Mouse (Mus musculus): ENCODE measurements around the gene Grik1. TPM values are rescaled to one million over a fixed set of nuclear protein-coding genes. Genes with fewer than 3 reads are reported as not detected.

The Grik1 gene
- polyA plus RNA-seq, 1 experiment: not detected

- Histone ChIP-seq H3K27ac (ENCODE audit: insufficient read depth, low read depth, low read length) (no peak overlapping the region), H3K4me1 (ENCODE audit: control insufficient read depth, insufficient read depth, low read length) (no peaks in the 10 kb centered on the region), H3K4me3 (ENCODE audit: insufficient read depth, low read length) (no peak overlapping the region)
- TF ChIP-seq POLR2A (IDR thresholded peaks at IDR 0.05; ENCODE audit: borderline replicate concordance, low read depth, low read length) (no peak), CTCF (IDR thresholded peaks at IDR 0.05; ENCODE audit: low read depth, low read length) (no peak)
Observed at GRCm38 (mm10) chr16:87949881-87950280, 340.2 kb downstream of the Grik1 start.

GRCm38 (mm10) chr16:87948122-87948521 is 341.9 kb downstream of the Grik1 start:
- TF ChIP-seq POLR2A (IDR thresholded peaks at IDR 0.05; ENCODE audit: borderline replicate concordance, low read depth, low read length) (no peak), CTCF (IDR thresholded peaks at IDR 0.05; ENCODE audit: low read depth, low read length) (no peak)
- Histone ChIP-seq H3K4me1 (ENCODE audit: control insufficient read depth, insufficient read depth, low read length) (no peaks in the 10 kb centered on the region), H3K4me3 (ENCODE audit: insufficient read depth, low read length) (no peak overlapping the region), H3K27ac (ENCODE audit: insufficient read depth, low read depth, low read length) (no peak overlapping the region)

- no peak overlapping the region for H3K4me3 ChIP-seq (ENCODE audit: insufficient read depth, low read length)
- no peak overlapping the region for H3K27ac ChIP-seq (ENCODE audit: insufficient read depth, low read depth, low read length)
- H3K4me1 ChIP-seq (ENCODE audit: control insufficient read depth, insufficient read depth, low read length): no peaks in the 10 kb centered on the region
- TF ChIP-seq POLR2A (IDR thresholded peaks at IDR 0.05; ENCODE audit: borderline replicate concordance, low read depth, low read length): no peak
- TF ChIP-seq CTCF (IDR thresholded peaks at IDR 0.05; ENCODE audit: low read depth, low read length): no peak
Observed at GRCm38 (mm10) chr16:87944318-87944717, 345.7 kb downstream of the Grik1 start.

- TF ChIP-seq POLR2A (IDR thresholded peaks at IDR 0.05; ENCODE audit: borderline replicate concordance, low read depth, low read length) (no peak), CTCF (IDR thresholded peaks at IDR 0.05; ENCODE audit: low read depth, low read length) (no peak)
- H3K27ac ChIP-seq (ENCODE audit: insufficient read depth, low read depth, low read length): no peak overlapping the region
- H3K4me1 ChIP-seq (ENCODE audit: control insufficient read depth, insufficient read depth, low read length): no peaks in the 10 kb centered on the region
- no peak overlapping the region for H3K4me3 ChIP-seq (ENCODE audit: insufficient read depth, low read length)
Observed at GRCm38 (mm10) chr16:87942103-87942865, 347.8 kb downstream of the Grik1 start.

GRCm38 (mm10) chr16:87934685-87935084 is 355.4 kb downstream of the Grik1 start:
- Histone ChIP-seq H3K27ac (ENCODE audit: insufficient read depth, low read depth, low read length) (no peak overlapping the region), H3K4me3 (ENCODE audit: insufficient read depth, low read length) (no peak overlapping the region), H3K4me1 (ENCODE audit: control insufficient read depth, insufficient read depth, low read length) (no peaks in the 10 kb centered on the region)
- no peak for TF ChIP-seq POLR2A (IDR thresholded peaks at IDR 0.05; ENCODE audit: borderline replicate concordance, low read depth, low read length)
- TF ChIP-seq CTCF (IDR thresholded peaks at IDR 0.05; ENCODE audit: low read depth, low read length): no peak

GRCm38 (mm10) chr16:87931358-87931757 is 358.7 kb downstream of the Grik1 start:
- H3K4me3 ChIP-seq (ENCODE audit: insufficient read depth, low read length): no peak overlapping the region
- H3K4me1 ChIP-seq (ENCODE audit: control insufficient read depth, insufficient read depth, low read length): no peaks in the 10 kb centered on the region
- no peak for TF ChIP-seq POLR2A (IDR thresholded peaks at IDR 0.05; ENCODE audit: borderline replicate concordance, low read depth, low read length)
- TF ChIP-seq CTCF (IDR thresholded peaks at IDR 0.05; ENCODE audit: low read depth, low read length): no peak
- H3K27ac ChIP-seq (ENCODE audit: insufficient read depth, low read depth, low read length): no peak overlapping the region

GRCm38 (mm10) chr16:87930519-87930918 is 359.5 kb downstream of the Grik1 start:
- Histone ChIP-seq H3K27ac (ENCODE audit: insufficient read depth, low read depth, low read length) (no peak overlapping the region), H3K4me3 (ENCODE audit: insufficient read depth, low read length) (no peak overlapping the region), H3K4me1 (ENCODE audit: control insufficient read depth, insufficient read depth, low read length) (no peaks in the 10 kb centered on the region)
- TF ChIP-seq POLR2A (IDR thresholded peaks at IDR 0.05; ENCODE audit: borderline replicate concordance, low read depth, low read length): no peak
- no peak for TF ChIP-seq CTCF (IDR thresholded peaks at IDR 0.05; ENCODE audit: low read depth, low read length)

- Histone ChIP-seq H3K27ac (ENCODE audit: insufficient read depth, low read depth, low read length) (no peak overlapping the region), H3K4me1 (ENCODE audit: control insufficient read depth, insufficient read depth, low read length) (no peaks in the 10 kb centered on the region), H3K4me3 (ENCODE audit: insufficient read depth, low read length) (no peak overlapping the region)
- TF ChIP-seq CTCF (IDR thresholded peaks at IDR 0.05; ENCODE audit: low read depth, low read length) (no peak), POLR2A (IDR thresholded peaks at IDR 0.05; ENCODE audit: borderline replicate concordance, low read depth, low read length) (no peak)
Observed at GRCm38 (mm10) chr16:87928671-87929070, 361.4 kb downstream of the Grik1 start.

GRCm38 (mm10) chr16:87917897-87918296 is 372.2 kb downstream of the Grik1 start:
- Histone ChIP-seq H3K4me3 (ENCODE audit: insufficient read depth, low read length) (no peak overlapping the region), H3K4me1 (ENCODE audit: control insufficient read depth, insufficient read depth, low read length) (no peaks in the 10 kb centered on the region), H3K27ac (ENCODE audit: insufficient read depth, low read depth, low read length) (no peak overlapping the region)
- no peak for TF ChIP-seq POLR2A (IDR thresholded peaks at IDR 0.05; ENCODE audit: borderline replicate concordance, low read depth, low read length)
- TF ChIP-seq CTCF (IDR thresholded peaks at IDR 0.05; ENCODE audit: low read depth, low read length): no peak

- TF ChIP-seq POLR2A (IDR thresholded peaks at IDR 0.05; ENCODE audit: borderline replicate concordance, low read depth, low read length) (no peak), CTCF (IDR thresholded peaks at IDR 0.05; ENCODE audit: low read depth, low read length) (no peak)
- Histone ChIP-seq H3K4me1 (ENCODE audit: control insufficient read depth, insufficient read depth, low read length) (no peaks in the 10 kb centered on the region), H3K4me3 (ENCODE audit: insufficient read depth, low read length) (no peak overlapping the region), H3K27ac (ENCODE audit: insufficient read depth, low read depth, low read length) (no peak overlapping the region)
Observed at GRCm38 (mm10) chr16:87917157-87917546, 372.9 kb downstream of the Grik1 start.
